Comparison of ENCODE assay signal across 9 mouse cellular contexts in the genomic region with DNA sequence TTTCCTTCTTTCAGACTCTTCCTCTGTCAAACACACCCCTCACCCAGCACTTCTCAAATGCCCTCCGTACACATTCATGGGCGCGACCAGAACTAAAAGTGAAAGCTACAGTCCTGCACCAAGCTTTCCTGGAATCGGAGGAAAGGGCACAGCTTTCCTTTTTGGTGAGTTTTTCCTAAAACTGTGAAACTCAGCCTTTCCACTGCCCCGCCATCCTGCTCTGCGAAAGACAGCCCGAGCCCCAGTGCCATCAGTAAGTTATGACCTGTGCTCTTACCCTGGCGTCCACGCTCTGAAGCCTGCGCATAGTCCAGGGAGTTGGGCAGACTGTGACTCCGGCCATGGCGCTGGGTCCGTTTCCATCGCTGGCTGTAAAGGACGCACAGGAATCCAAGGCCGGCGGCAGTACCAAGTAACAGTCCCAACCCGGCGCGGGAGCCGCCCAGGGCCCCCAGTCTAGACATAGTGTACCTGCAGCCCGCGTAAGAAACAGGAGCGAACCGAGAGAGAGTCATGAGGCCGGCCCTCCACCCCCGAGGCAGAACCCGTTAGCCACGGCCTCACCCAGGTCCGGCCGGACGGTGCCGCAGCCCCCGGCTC. TPM values are rescaled to one million over a fixed set of nuclear protein-coding genes. Genes with fewer than 3 reads are reported as not detected.
DNase-seq lines count a peak whose midpoint lies in the region; TF ChIP-seq lines count a peak whose summit lies in the region.
"Had no signal": no experiment of that assay in that cellular context is flagged by ENCODE, and none has a peak within 500 bp of the region (broad histone marks: within the 10 kb centered on the region; RNA-seq: fewer than 3 reads in every experiment).

No protein-coding gene starts in this region.

- peaks cover 7% of the 10 kb centered on the region for H3K4me1 ChIP-seq in liver, adult 2 months (ENCODE audit: control insufficient read depth, insufficient read depth, low read length)

- peak overlapping the region; percentile 86 for H3K9ac ChIP-seq in liver, adult 2 months (ENCODE audit: low read depth, low read length)

- under 1% methylated on average over 34 of the region's 34 CpGs for WGBS in liver, adult 2 months

- intact Hi-C loops in heart, postnatal 25 days (cut with DNase I), result loop anchor here (2.0 to 5.0 kb wide), 2 partner anchors 33 to 44 kb away; a partner anchor contains a TSS

- H3K4me2 ChIP-seq in myocyte (ENCODE audit: low read depth), result peak overlapping the region; percentile 81

- peak overlapping the region; percentile 21 for H3ac ChIP-seq in myocyte (ENCODE audit: control insufficient read depth, insufficient read length)

- H3K4me3 ChIP-seq in liver, adult 2 months (ENCODE audit: insufficient read depth, low read depth, low read length), result peak overlapping the region; percentile 68
- H3K4me3 ChIP-seq in myocyte, result peak overlapping the region; percentile 68

- H3K36me3 ChIP-seq in liver, adult 2 months (ENCODE audit: control insufficient read depth, insufficient read depth, low read length), result peaks cover 23% of the 10 kb centered on the region
- H3K36me3 ChIP-seq in myocyte (ENCODE audit: control insufficient read depth, insufficient read depth), result peaks cover 15% of the 10 kb centered on the region

- no peaks in the 10 kb centered on the region for H3K27me3 ChIP-seq in liver, adult 2 months (ENCODE audit: control insufficient read depth, insufficient read depth, low read length)
- H3K27me3 ChIP-seq in myocyte (ENCODE audit: control insufficient read depth, insufficient read depth, insufficient read length), result no peaks in the 10 kb centered on the region

- TF ChIP-seq POLR2A in liver, adult 2 months (IDR thresholded peaks at IDR 0.05; ENCODE audit: extremely low read depth, insufficient read depth, low read length), result no peak
- no peak for TF ChIP-seq POLR2A in myocyte (IDR thresholded peaks at IDR 0.05; ENCODE audit: insufficient read length, low read depth)

- H3K79me2 ChIP-seq in liver, adult 2 months (ENCODE audit: control insufficient read depth, insufficient read depth, low read length), result peaks cover 5% of the 10 kb centered on the region; the same call in 1 of the 2 replicates
- H3K79me2 ChIP-seq in myocyte (ENCODE audit: control insufficient read depth, insufficient read depth), result peaks cover 15% of the 10 kb centered on the region

- no peak for TF ChIP-seq CTCF in liver, adult 2 months (IDR thresholded peaks at IDR 0.05; ENCODE audit: low read depth, low read length)

- peak overlapping the region; percentile 89 for H3K27ac ChIP-seq in liver, adult 2 months (replicated peaks; ENCODE audit: insufficient read depth, low read depth, low read length)

- peak; percentile 64 for DNase-seq in adrenal gland, adult 2 months
- no peak for DNase-seq in adrenal gland, adult 8-10 months
- peak; percentile 27 for DNase-seq in spleen, adult 12 weeks (ENCODE audit: low spot score)
- no peak for DNase-seq in spleen, adult 18-20 months
- DNase-seq in heart, postnatal 25 days (ENCODE audit: low spot score), result peak; percentile 3
- peak; percentile 56 for DNase-seq in liver, adult 2 months (ENCODE audit: extremely low read depth, low read depth, low spot score)
- DNase-seq in cerebellum, adult 8-10 months, result no peak

TF ChIP-seq in myocyte, 11 proteins besides CTCF, POLR2A, EP300 and RAD21:
- TF ChIP-seq TCF3 (IDR thresholded peaks at IDR 0.05; ENCODE audit: insufficient read length, low read depth) (no peak), POLR2AphosphoS2 (IDR thresholded peaks at IDR 0.05; ENCODE audit: insufficient read length, low read depth) (no peak), SRF (IDR thresholded peaks at IDR 0.05; ENCODE audit: control insufficient read depth, insufficient read length, low read depth) (no peak), MYOG (IDR thresholded peaks at IDR 0.05; ENCODE audit: control insufficient read depth in 1 of 3, insufficient read depth in 1 of 3, insufficient read length in 2 of 3, low read depth in 2 of 3) (no peak), REST (IDR thresholded peaks at IDR 0.05; ENCODE audit: insufficient read depth, insufficient read length) (no peak), TCF12 (IDR thresholded peaks at IDR 0.05; ENCODE audit: insufficient read depth, poor library complexity, severe bottlenecking) (no peak), MAX (IDR thresholded peaks at IDR 0.05; ENCODE audit: low read depth) (no peak), USF1 (IDR thresholded peaks at IDR 0.05; ENCODE audit: low read depth) (no peak), E2F4 (IDR thresholded peaks at IDR 0.05; ENCODE audit: insufficient read depth) (no peak), MYOD1 (IDR thresholded peaks at IDR 0.05; ENCODE audit: control insufficient read depth in 1 of 3, insufficient read length in 2 of 3, low read depth in 2 of 3) (no peak), CEBPB (IDR thresholded peaks at IDR 0.05; ENCODE audit: insufficient read depth, poor library complexity, severe bottlenecking) (no peak)
TF ChIP-seq in myocyte: peak in this region for 0.

RNA-seq across cellular contexts. Expression of a gene that starts 0.7 kb away (rescaled TPM):
- total RNA-seq in adrenal gland, adult 2 months (2021), result 10 to 100 TPM; 59.2 to 72.7 TPM
- 26.6 and 28.5 TPM in 2 replicates for polyA plus RNA-seq in adrenal gland, adult 2 months (2012; rRNA removed)
- 10 to 100 TPM; 47.8 to 60.9 (median 54.4) TPM for total RNA-seq in adrenal gland, adult 8-10 months (2022)
- 10 to 100 TPM; 18.7 to 20.2 TPM for total RNA-seq in heart, postnatal 25 days (2021)
- 47.7 and 63.6 TPM in 2 replicates for total RNA-seq in liver, adult 2 months (2014; rRNA removed)
- 26.4 and 34.9 TPM in 2 replicates for polyA plus RNA-seq in liver, adult 2 months (2012; rRNA removed)
- polyA plus RNA-seq in myocyte (2012; fragmentation: generic; extraction: Trizol), result 20.7 TPM

RNA-seq across cellular contexts. Expression of a gene that starts 11.4 kb away (rescaled TPM):
- total RNA-seq in adrenal gland, adult 2 months (2021), result 10 to 100 TPM; 20.2 to 22.5 TPM
- 34.4 and 38.1 TPM in 2 replicates for polyA plus RNA-seq in adrenal gland, adult 2 months (2012; rRNA removed)
- 10 to 100 TPM in 2 of 4 experiments, 1 to 10 TPM in 2; 9.3 to 13.7 (median 10.9) TPM for total RNA-seq in adrenal gland, adult 8-10 months (2022)
- 1 to 10 TPM; 4.4 to 6.0 TPM for total RNA-seq in heart, postnatal 25 days (2021)
- total RNA-seq in liver, adult 2 months (2014; rRNA removed), result 275 and 332 TPM in 2 replicates
- 597 and 710 TPM in 2 replicates for polyA plus RNA-seq in liver, adult 2 months (2012; rRNA removed)
- 90.4 TPM for polyA plus RNA-seq in myocyte (2012; fragmentation: generic; extraction: Trizol)
- total RNA-seq: common myeloid progenitor, adult 5-6 weeks had no signal

RNA-seq across cellular contexts. Expression of a gene that starts 18.1 kb away (rescaled TPM):
- total RNA-seq in adrenal gland, adult 2 months (2021), result under 1 TPM; 0.09 to 0.28 TPM
- 0.04 and 0.17 TPM in 2 replicates for polyA plus RNA-seq in adrenal gland, adult 2 months (2012; rRNA removed)
- under 1 TPM; 0.09 to 0.28 (median 0.24) TPM for total RNA-seq in adrenal gland, adult 8-10 months (2022)
- under 1 TPM in 1 of 2 experiments, not detected in 1; 0.08 TPM for total RNA-seq in heart, postnatal 25 days (2021)
- not detected in 2 replicates for total RNA-seq in liver, adult 2 months (2014; rRNA removed)
- not detected in 2 replicates for polyA plus RNA-seq in liver, adult 2 months (2012; rRNA removed)
- 6.3 TPM for polyA plus RNA-seq in myocyte (2012; fragmentation: generic; extraction: Trizol)
- total RNA-seq: common myeloid progenitor, adult 5-6 weeks had no signal

RNA-seq across cellular contexts. Expression of a gene that starts 43.6 kb away (rescaled TPM):
- 1 to 10 TPM in 1 of 2 experiments, under 1 TPM in 1; 0.76 to 1.3 TPM for total RNA-seq in adrenal gland, adult 2 months (2021)
- 0.46 and 0.79 TPM in 2 replicates for polyA plus RNA-seq in adrenal gland, adult 2 months (2012; rRNA removed)
- 1 to 10 TPM; 1.1 to 2.2 (median 1.7) TPM for total RNA-seq in adrenal gland, adult 8-10 months (2022)
- total RNA-seq in heart, postnatal 25 days (2021), result 1 to 10 TPM; 1.0 to 1.3 TPM
- total RNA-seq in liver, adult 2 months (2014; rRNA removed), result 0.65 and 1.5 TPM in 2 replicates
- 0.37 and 0.51 TPM in 2 replicates for polyA plus RNA-seq in liver, adult 2 months (2012; rRNA removed)
- polyA plus RNA-seq in myocyte (2012; fragmentation: generic; extraction: Trizol), result 8.7 TPM

RNA-seq across cellular contexts. Expression of a gene that starts 52.2 kb away (rescaled TPM):
- total RNA-seq in adrenal gland, adult 2 months (2021), result 10 to 100 TPM; 29.5 to 36.1 TPM
- polyA plus RNA-seq in adrenal gland, adult 2 months (2012; rRNA removed), result 30.4 and 33.4 TPM in 2 replicates
- total RNA-seq in adrenal gland, adult 8-10 months (2022), result 10 to 100 TPM; 26.6 to 52.4 (median 38.3) TPM
- 10 to 100 TPM; 11.8 to 13.8 TPM for total RNA-seq in heart, postnatal 25 days (2021)
- 15.9 and 20.5 TPM in 2 replicates for total RNA-seq in liver, adult 2 months (2014; rRNA removed)
- polyA plus RNA-seq in liver, adult 2 months (2012; rRNA removed), result 27.2 and 28.8 TPM in 2 replicates
- 23.2 TPM for polyA plus RNA-seq in myocyte (2012; fragmentation: generic; extraction: Trizol)

Comparison
In these comparisons a context has a peak if more than half of its experiments do, and no peak if none do; other contexts are left out.
1. DNase-seq: peak in adrenal gland, adult 2 months (single experiment), spleen, adult 12 weeks (single experiment), heart, postnatal 25 days (single experiment) and liver, adult 2 months (single experiment); none in adrenal gland, adult 8-10 months (single experiment), spleen, adult 18-20 months (0 of 2) and cerebellum, adult 8-10 months (single experiment).
2. RNA of a gene that starts 11.4 kb away (total RNA-seq): 275 to 332 TPM in liver, adult 2 months; 20.2 to 22.5 TPM in adrenal gland, adult 2 months, 9.3 to 13.7 TPM in adrenal gland, adult 8-10 months and 4.4 to 6.0 TPM in heart, postnatal 25 days; every median in the first group is over 10 times any median in the second.